Mouse (Mus musculus) thymus, adult 2 months (tissue): Measurements from ENCODE around the gene Lig4. TPM values are rescaled to one million over a fixed set of nuclear protein-coding genes. Genes with fewer than 3 reads are reported as not detected.

Experiments
- DNase-seq: peaks from one replicate; pipeline ENCODE4 v3.0.0; 2021
- H3K27ac ChIP-seq: fragments of 200-500 bp; 2 replicates; pipeline ENCODE4 v1.5.1; 2012; ENCODE audit warnings: low read length, control low read depth; ENCODE audit not compliant: control insufficient read depth, insufficient read depth
- H3K27me3 ChIP-seq: fragments of 200-500 bp; 2 replicates; pipeline ENCODE4 v1.6.1; 2012; ENCODE audit warnings: mild to moderate bottlenecking, low read length, moderate library complexity, mixed read lengths; ENCODE audit not compliant: control insufficient read depth, insufficient read depth
- H3K36me3 ChIP-seq: fragments of 200-500 bp; 2 replicates; pipeline ENCODE4 v1.6.1; 2012; ENCODE audit warnings: mild to moderate bottlenecking, low read length, moderate library complexity; ENCODE audit not compliant: control insufficient read depth, insufficient read depth
- H3K4me1 ChIP-seq: fragments of 200-500 bp; replicated peaks from 2 replicates; pipeline ENCODE4 v1.6.1; 2012; ENCODE audit warnings: low read length; ENCODE audit not compliant: control insufficient read depth, insufficient read depth
- H3K4me3 ChIP-seq: fragments of 200-500 bp; 2 replicates; pipeline ENCODE4 v1.5.1; 2012; ENCODE audit warnings: mild to moderate bottlenecking, low read length, control low read depth, moderate library complexity; ENCODE audit not compliant: control insufficient read depth, insufficient read depth
- CTCF ChIP-seq: fragments of 200-500 bp; IDR thresholded peaks from 2 replicates; pipeline ENCODE4 v1.5.1; 2012; ENCODE audit warnings: mild to moderate bottlenecking, control low read depth, low read length, moderate library complexity, borderline replicate concordance; ENCODE audit not compliant: control insufficient read depth, poor library complexity, insufficient read depth; ENCODE audit errors: extremely low read depth
- POLR2A ChIP-seq: fragments of 200-500 bp; IDR thresholded peaks from 2 replicates; pipeline ENCODE4 v1.6.1; 2012; ENCODE audit warnings: mild to moderate bottlenecking, low read length, control low read depth, moderate library complexity; ENCODE audit not compliant: control insufficient read depth, poor library complexity, insufficient read depth; ENCODE audit errors: extremely low read depth
- WGBS: fragments of 180-500 bp; shearing (Covaris S2); methylation state at CpG from one replicate; pipeline ENCODE4 v1.1.7; 2018; 5-methylcytosine and 5-hydroxymethylcytosine counted together
- polyA plus RNA-seq: library from polyadenylated mRNA; depleted of rRNA; stranded (reverse); fragments of >200 nt; gene quantifications from 2 replicates; pipeline ENCODE4 v1.2.3, GENCODE M21; 2012

Lig4 gene
- polyA plus RNA-seq, 1 experiment = 16.0 TPM

DNA sequence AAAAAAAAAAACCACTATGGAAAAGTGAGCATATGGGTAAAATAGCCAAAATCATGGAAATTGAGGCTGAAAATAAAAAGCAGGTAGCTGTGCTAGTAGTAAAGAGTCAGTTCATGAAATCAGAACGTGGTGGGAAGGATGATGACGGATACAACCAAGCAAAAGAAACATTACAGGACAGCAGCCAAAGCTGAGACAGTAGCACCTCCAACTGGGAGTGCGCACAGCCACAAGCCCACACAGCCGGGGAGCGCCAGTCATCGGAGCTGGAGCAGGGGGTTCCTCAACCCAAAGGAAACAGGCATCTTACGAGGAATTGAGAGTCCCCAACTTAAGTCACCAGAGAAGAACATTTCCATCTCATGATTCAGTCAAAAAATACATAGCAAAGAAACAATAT lies 26.6 kb upstream of the Lig4 start:
- TF ChIP-seq CTCF = no peak
- no peak for TF ChIP-seq POLR2A
- Histone ChIP-seq H3K36me3 (no peaks in the 10 kb centered on the region), H3K27me3 (no peaks in the 10 kb centered on the region; the same call in 1 of the 2 replicates), H3K4me1 (no peaks in the 10 kb centered on the region), H3K4me3 (no peak overlapping the region), H3K27ac (no peak overlapping the region)
- WGBS = 86% methylated on average over 7 of the region's 7 CpGs
- no peak for DNase-seq

DNA sequence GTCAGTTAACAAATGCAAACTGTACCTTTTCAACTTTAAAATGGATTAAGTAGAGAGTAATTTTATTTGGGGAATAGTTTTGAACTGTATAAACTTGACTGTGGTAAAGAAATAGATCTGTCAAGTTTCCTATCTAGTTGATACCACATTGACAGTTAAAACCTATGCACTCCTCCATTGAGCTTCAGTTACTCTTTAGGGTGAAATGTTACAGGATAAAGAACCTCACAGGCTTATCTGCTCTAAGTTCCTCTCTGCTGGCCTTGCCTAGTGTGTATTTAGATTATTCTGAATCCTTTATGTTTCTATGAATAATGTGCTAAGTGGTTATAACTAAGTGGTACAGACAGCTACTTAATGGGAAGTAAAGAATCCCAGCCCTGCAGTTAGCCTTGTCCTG lies 2.7 kb upstream of the Lig4 start:
- Histone ChIP-seq H3K4me3 (no peak overlapping the region), H3K36me3 (peaks cover 11% of the 10 kb centered on the region; the same call in 1 of the 2 replicates), H3K27me3 (no peaks in the 10 kb centered on the region), H3K27ac (no peak overlapping the region), H3K4me1 (peaks cover 12% of the 10 kb centered on the region)
- no peak for DNase-seq
- no peak for TF ChIP-seq CTCF

DNA sequence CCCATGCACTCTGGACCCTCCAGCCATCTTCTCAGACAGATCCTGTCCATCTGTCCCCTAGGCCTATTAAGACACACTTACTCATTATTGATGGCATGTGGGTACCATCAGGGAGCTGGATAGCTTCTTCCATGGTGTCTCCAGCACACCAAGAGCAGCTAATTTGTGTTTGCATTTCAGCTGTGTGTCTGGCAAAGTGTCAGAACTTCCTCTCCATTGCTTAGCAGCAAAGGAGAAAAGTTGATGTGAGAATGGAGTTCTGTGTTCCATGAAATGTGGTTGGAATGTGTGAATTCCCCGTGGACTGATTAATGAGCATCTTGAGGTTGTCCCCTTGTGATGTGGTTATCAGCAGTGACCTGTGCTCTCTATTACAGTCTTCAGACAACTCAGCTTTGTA lies 2.3 kb upstream of the Lig4 start:
- no peaks in the 10 kb centered on the region for H3K27me3 ChIP-seq
- peaks cover 12% of the 10 kb centered on the region for H3K4me1 ChIP-seq
- TF ChIP-seq CTCF (no peak), POLR2A (no peak)
- H3K36me3 ChIP-seq = peaks cover 11% of the 10 kb centered on the region; the same call in 1 of the 2 replicates
- no peak overlapping the region for H3K4me3 ChIP-seq
- no peak for DNase-seq
- WGBS = 77% methylated on average over 1 of the region's 1 CpGs
- no peak overlapping the region for H3K27ac ChIP-seq

DNA sequence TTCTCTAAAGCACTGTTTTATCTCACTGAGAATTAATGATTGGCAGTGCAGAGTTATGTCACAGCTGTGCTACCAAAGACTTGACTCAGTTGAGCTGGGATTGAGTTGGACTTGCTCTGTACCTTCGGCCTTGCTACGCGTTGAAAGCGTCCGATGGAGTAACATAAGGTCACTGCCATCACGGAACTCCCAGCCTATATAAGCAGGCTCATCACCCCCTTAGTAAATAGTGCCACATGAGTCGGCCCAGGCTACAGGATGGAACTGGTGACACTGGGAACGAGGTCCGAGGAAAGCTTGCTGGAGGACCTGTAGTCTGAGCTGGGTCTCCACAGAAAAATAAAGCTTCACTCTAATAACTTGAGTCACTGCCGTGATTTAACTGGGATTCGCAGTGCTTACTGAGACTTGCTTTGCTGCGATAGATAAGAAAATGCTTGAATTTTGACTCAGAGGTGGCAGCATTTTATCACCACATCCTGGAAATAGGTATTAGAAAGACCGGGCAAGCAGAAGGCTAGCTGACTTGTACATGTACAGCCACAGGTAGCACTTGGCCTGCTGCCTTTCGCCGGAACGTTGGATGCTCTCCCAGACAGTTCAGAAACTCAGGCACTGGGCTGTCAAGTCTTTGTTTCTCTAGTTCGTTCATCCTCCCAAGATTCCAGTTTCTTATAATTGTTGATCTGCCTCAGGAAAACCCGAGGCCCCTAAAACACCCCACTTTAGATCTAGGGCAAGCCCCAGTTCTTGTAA lies 1.2 kb upstream of the Lig4 start:
- peaks cover 8% of the 10 kb centered on the region; the same call in 1 of the 2 replicates for H3K36me3 ChIP-seq
- WGBS = 57% methylated on average over 18 of the region's 18 CpGs
- no peak for TF ChIP-seq POLR2A
- TF ChIP-seq CTCF = no peak
- DNase-seq = peak; percentile 9
- peak overlapping the region; percentile 93 for H3K4me3 ChIP-seq
- no peak overlapping the region; the same call in none of the 2 replicates for H3K27ac ChIP-seq
- peaks cover 12% of the 10 kb centered on the region for H3K4me1 ChIP-seq
- H3K27me3 ChIP-seq = no peaks in the 10 kb centered on the region

DNA sequence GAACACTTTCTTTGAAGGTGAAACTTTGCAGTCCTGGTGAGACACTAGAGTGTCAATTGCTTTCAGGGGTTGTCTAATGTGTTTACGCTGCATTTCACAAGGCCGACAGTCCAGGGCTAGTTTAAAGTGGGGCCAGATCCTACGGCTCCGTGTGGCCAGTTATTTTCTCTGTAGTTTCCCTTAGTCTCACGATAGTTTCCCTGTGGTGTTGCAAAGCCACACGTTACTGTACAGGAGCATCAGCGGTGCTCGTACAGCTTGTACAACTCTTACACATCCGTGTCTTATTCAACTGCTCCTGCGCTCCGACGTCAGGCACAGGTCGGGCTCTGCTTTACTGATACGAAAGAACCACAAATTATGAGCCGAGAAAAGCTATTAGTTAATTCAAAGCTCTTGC lies 470 bp downstream of the Lig4 start:
- peak; percentile 14 for DNase-seq
- H3K4me3 ChIP-seq = no peak overlapping the region
- TF ChIP-seq CTCF (no peak), POLR2A (no peak)
- no peaks in the 10 kb centered on the region for H3K27me3 ChIP-seq
- peaks cover 19% of the 10 kb centered on the region for H3K36me3 ChIP-seq
- WGBS = 45% methylated on average over 15 of the region's 15 CpGs
- peaks cover 16% of the 10 kb centered on the region for H3K4me1 ChIP-seq
- H3K27ac ChIP-seq = peak overlapping the region; percentile 6; the same call in 1 of the 2 replicates

DNA sequence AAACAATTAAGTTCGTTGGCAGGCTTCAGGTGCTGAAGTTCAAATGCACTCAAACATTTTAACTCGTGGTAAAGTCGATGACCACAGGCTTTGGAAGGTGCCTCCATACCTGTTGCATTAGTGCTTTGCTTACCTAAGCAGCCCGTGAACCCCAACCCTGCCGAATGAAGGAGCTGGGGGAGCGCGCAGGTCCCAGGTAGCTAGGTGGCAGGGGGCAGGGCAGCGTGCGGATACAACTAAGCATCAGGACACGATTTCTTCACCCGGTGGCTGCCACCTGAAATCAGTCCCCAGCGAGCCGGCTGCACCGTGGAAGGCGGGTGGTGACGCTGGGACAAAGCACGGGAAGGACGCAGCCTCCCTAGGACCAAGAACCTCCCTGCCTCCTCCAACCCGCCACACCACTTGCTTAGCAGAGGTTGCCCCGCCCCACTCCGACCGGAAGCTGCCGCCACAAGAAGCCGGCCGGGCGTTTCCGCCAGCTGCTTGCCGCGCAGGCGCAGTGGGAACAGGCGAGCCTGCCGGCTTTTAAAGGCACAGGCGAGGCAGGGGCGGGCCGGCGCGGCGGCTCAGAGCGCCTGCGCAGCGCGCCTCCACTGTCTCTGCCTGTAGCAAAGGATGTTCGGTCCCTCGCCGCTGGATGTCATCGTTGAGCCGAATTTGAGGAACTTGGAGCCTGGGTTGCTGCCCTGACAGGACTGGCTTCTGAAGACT lies 1.4 kb downstream of the Lig4 start:
- peak; percentile 98 for DNase-seq
- peak overlapping the region; percentile 87 for H3K27ac ChIP-seq
- H3K36me3 ChIP-seq = peaks cover 26% of the 10 kb centered on the region
- H3K4me1 ChIP-seq = peaks cover 22% of the 10 kb centered on the region
- 1% methylated on average over 47 of the region's 47 CpGs for WGBS
- H3K4me3 ChIP-seq = peak overlapping the region; percentile 98
- no peaks in the 10 kb centered on the region for H3K27me3 ChIP-seq
- peak; percentile 87; the same call in 1 of the 2 replicates for TF ChIP-seq CTCF
- peak; percentile 91 for TF ChIP-seq POLR2A

DNA sequence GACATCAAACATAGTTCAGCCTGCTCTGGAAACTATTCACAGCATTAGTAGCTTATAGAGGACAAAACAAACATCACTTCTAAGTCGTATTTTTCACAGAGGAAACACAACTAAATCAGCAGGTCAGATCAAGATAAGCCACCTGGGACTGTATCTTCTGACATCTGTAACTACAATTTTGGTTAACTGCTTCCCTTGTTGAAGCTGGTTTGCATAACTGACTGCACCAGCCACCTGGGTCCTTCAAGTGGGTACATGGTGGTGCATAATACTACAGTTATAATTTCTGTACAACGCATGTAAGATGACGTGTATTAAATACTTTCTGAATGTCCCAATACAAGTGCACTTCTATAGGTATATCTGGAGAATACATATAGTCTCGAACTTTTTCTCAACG lies 2.2 kb downstream of the Lig4 start:
- H3K4me1 ChIP-seq = peaks cover 22% of the 10 kb centered on the region
- H3K27me3 ChIP-seq = no peaks in the 10 kb centered on the region
- peaks cover 29% of the 10 kb centered on the region for H3K36me3 ChIP-seq
- peak overlapping the region; percentile 87; the same call in 1 of the 2 replicates for H3K27ac ChIP-seq
- DNase-seq = peak; percentile 49
- WGBS = 3% methylated on average over 5 of the region's 5 CpGs
- TF ChIP-seq CTCF (no peak), POLR2A (no peak)
- no peak overlapping the region for H3K4me3 ChIP-seq
